Mouse (Mus musculus): ENCODE data around the gene 9230112D13Rik. TPM values are rescaled to one million over a fixed set of nuclear protein-coding genes. Genes with fewer than 3 reads are reported as not detected.

9230112D13Rik gene
- polyA plus RNA-seq, 1 experiment, result not detected

- peak overlapping the region; percentile 97 for H3K27ac ChIP-seq (ENCODE audit: insufficient read depth, low read length)
- peak overlapping the region; percentile 81 for H3K4me3 ChIP-seq (ENCODE audit: insufficient read depth, low read length)
- peaks cover 5% of the 10 kb centered on the region; the same call in 1 of the 2 replicates for H3K4me1 ChIP-seq (ENCODE audit: control insufficient read depth, insufficient read depth, low read length)
- peak; percentile 36; the same call in 1 of the 2 replicates for TF ChIP-seq POLR2A (IDR thresholded peaks at IDR 0.05; ENCODE audit: extremely low read depth, insufficient read depth, low read length)
- TF ChIP-seq CTCF (IDR thresholded peaks at IDR 0.05; ENCODE audit: extremely low read depth, insufficient read depth, low read length), result no peak
Measured at GRCm38 (mm10) chr14:34502475-34503324, 19.9 kb downstream of the 9230112D13Rik start.

- H3K4me1 ChIP-seq (ENCODE audit: control insufficient read depth, insufficient read depth, low read length), result peaks cover 5% of the 10 kb centered on the region; the same call in 1 of the 2 replicates
- TF ChIP-seq POLR2A (IDR thresholded peaks at IDR 0.05; ENCODE audit: extremely low read depth, insufficient read depth, low read length) (no peak), CTCF (IDR thresholded peaks at IDR 0.05; ENCODE audit: extremely low read depth, insufficient read depth, low read length) (no peak)
- peak overlapping the region; percentile 94 for H3K27ac ChIP-seq (ENCODE audit: insufficient read depth, low read length)
- H3K4me3 ChIP-seq (ENCODE audit: insufficient read depth, low read length), result peak overlapping the region; percentile 81
Measured at GRCm38 (mm10) chr14:34501804-34502474, 20.7 kb downstream of the 9230112D13Rik start.

DNA sequence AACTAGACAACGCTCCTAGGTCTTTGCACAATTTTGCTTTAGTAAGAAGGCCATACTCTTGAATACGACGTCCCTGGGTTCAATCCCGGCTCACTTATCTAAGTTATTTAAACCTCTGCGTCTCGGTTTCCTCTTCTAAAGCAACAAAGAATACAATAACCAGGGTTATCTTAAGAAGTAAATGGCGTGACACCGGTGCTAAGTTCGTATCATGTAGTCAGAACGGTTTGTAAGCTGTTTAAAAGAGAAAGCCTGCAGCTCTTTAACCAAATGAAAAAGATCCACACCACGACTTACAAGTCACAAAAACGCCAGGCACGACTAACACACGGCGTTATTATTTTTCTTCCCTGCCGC, 21.2 kb downstream of the 9230112D13Rik start:
- H3K4me1 ChIP-seq (ENCODE audit: control insufficient read depth, insufficient read depth, low read length), result peaks cover 5% of the 10 kb centered on the region; the same call in 1 of the 2 replicates

GRCm38 (mm10) chr14:34500309-34500708, 22.3 kb downstream of the 9230112D13Rik start:
- Histone ChIP-seq H3K27ac (ENCODE audit: insufficient read depth, low read length) (no peak overlapping the region), H3K4me1 (ENCODE audit: control insufficient read depth, insufficient read depth, low read length) (peaks cover 5% of the 10 kb centered on the region; the same call in 1 of the 2 replicates), H3K4me3 (ENCODE audit: insufficient read depth, low read length) (no peak overlapping the region)
- TF ChIP-seq POLR2A (IDR thresholded peaks at IDR 0.05; ENCODE audit: extremely low read depth, insufficient read depth, low read length) (no peak), CTCF (IDR thresholded peaks at IDR 0.05; ENCODE audit: extremely low read depth, insufficient read depth, low read length) (no peak)

More for the DNA sequence above, 21.2 kb downstream of the 9230112D13Rik start:
- TF ChIP-seq POLR2A (IDR thresholded peaks at IDR 0.05; ENCODE audit: extremely low read depth, insufficient read depth, low read length) (no peak), CTCF (IDR thresholded peaks at IDR 0.05; ENCODE audit: extremely low read depth, insufficient read depth, low read length) (no peak)
- Histone ChIP-seq H3K4me3 (ENCODE audit: insufficient read depth, low read length) (peak overlapping the region; percentile 81), H3K27ac (ENCODE audit: insufficient read depth, low read length) (no peak overlapping the region)

DNA sequence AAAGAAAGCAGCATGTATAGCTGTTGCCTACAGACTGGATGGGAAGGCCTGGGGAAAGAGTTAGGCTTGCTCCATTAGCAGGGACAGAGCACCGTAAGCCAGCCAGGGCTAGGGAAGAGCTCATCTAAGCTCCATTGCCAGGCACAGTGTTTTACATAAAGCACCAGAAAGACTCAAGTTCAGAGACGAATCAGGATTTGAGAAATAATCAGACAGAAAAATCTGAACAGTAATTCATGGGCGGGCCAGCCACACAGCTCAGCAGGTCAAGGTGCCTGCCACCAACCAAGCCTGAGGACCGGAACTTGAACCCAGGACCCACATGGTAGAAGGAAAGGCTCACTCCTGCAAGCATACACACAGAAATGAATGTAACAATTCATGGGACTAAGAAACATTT, 22.9 kb downstream of the 9230112D13Rik start:
- H3K27ac ChIP-seq (ENCODE audit: insufficient read depth, low read length), result no peak overlapping the region
- H3K4me1 ChIP-seq (ENCODE audit: control insufficient read depth, insufficient read depth, low read length), result peaks cover 5% of the 10 kb centered on the region; the same call in 1 of the 2 replicates
- no peak overlapping the region for H3K4me3 ChIP-seq (ENCODE audit: insufficient read depth, low read length)
- TF ChIP-seq POLR2A (IDR thresholded peaks at IDR 0.05; ENCODE audit: extremely low read depth, insufficient read depth, low read length) (no peak), CTCF (IDR thresholded peaks at IDR 0.05; ENCODE audit: extremely low read depth, insufficient read depth, low read length) (no peak)

DNA sequence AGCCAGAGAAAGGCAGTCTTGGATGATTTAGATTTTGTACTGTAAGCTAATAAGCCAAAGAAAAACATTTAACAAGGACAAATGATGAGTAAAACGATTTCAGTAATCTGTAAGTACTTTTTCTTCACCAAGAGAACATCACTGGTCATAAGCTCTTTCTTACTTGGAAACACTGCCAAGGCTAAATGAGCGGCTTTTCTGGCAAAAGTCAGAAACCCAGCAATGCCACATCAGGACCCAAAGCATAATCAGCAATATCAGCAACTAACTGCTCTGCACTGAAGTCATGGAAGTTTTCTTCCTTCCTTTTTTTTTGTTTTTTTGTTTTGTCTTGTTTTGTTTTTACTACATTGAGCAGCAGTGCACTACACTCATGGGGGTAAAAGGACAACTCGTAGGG, 25.3 kb downstream of the 9230112D13Rik start:
- H3K4me1 ChIP-seq (ENCODE audit: control insufficient read depth, insufficient read depth, low read length), result peaks cover 5% of the 10 kb centered on the region; the same call in 1 of the 2 replicates
- H3K4me3 ChIP-seq (ENCODE audit: insufficient read depth, low read length), result no peak overlapping the region
- no peak for TF ChIP-seq POLR2A (IDR thresholded peaks at IDR 0.05; ENCODE audit: extremely low read depth, insufficient read depth, low read length)
- TF ChIP-seq CTCF (IDR thresholded peaks at IDR 0.05; ENCODE audit: extremely low read depth, insufficient read depth, low read length), result no peak
- no peak overlapping the region for H3K27ac ChIP-seq (ENCODE audit: insufficient read depth, low read length)

GRCm38 (mm10) chr14:34493682-34494081, 28.9 kb downstream of the 9230112D13Rik start:
- Histone ChIP-seq H3K27ac (ENCODE audit: insufficient read depth, low read length) (no peak overlapping the region), H3K4me1 (ENCODE audit: control insufficient read depth, insufficient read depth, low read length) (no peaks in the 10 kb centered on the region; the same call in 1 of the 2 replicates), H3K4me3 (ENCODE audit: insufficient read depth, low read length) (no peak overlapping the region)
- TF ChIP-seq CTCF (IDR thresholded peaks at IDR 0.05; ENCODE audit: extremely low read depth, insufficient read depth, low read length) (no peak), POLR2A (IDR thresholded peaks at IDR 0.05; ENCODE audit: extremely low read depth, insufficient read depth, low read length) (no peak)

DNA sequence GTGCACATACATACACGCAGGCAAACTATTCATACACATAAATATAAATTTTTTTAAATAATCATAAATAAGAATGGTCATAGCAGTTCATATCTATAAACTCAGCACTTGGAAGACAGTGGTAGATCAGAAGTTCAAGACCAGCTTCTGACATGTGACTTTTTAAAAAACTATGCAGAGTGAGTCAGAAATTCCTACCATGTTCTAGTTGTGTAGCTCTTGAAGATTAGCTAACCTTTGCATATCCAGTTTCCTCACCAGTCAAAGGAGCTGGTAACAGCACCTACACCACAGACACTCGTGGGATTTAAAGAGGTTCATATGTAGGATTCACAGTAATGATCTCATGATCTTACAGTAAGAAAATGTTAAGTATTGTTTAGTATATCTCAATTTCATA, 29.9 kb downstream of the 9230112D13Rik start:
- Histone ChIP-seq H3K4me3 (ENCODE audit: insufficient read depth, low read length) (no peak overlapping the region), H3K4me1 (ENCODE audit: control insufficient read depth, insufficient read depth, low read length) (peaks cover 1% of the 10 kb centered on the region; the same call in 1 of the 2 replicates)
- no peak for TF ChIP-seq POLR2A (IDR thresholded peaks at IDR 0.05; ENCODE audit: extremely low read depth, insufficient read depth, low read length)
- no peak for TF ChIP-seq CTCF (IDR thresholded peaks at IDR 0.05; ENCODE audit: extremely low read depth, insufficient read depth, low read length)

GRCm38 (mm10) chr14:34490965-34491364, 31.6 kb downstream of the 9230112D13Rik start:
- TF ChIP-seq CTCF (IDR thresholded peaks at IDR 0.05; ENCODE audit: extremely low read depth, insufficient read depth, low read length) (no peak), POLR2A (IDR thresholded peaks at IDR 0.05; ENCODE audit: extremely low read depth, insufficient read depth, low read length) (no peak)
- Histone ChIP-seq H3K4me1 (ENCODE audit: control insufficient read depth, insufficient read depth, low read length) (peaks cover 1% of the 10 kb centered on the region; the same call in 1 of the 2 replicates), H3K27ac (ENCODE audit: insufficient read depth, low read length) (no peak overlapping the region), H3K4me3 (ENCODE audit: insufficient read depth, low read length) (no peak overlapping the region)

More for the DNA sequence above, 29.9 kb downstream of the 9230112D13Rik start:
- H3K27ac ChIP-seq (ENCODE audit: insufficient read depth, low read length), result no peak overlapping the region
